Mouse (Mus musculus): ENCODE results near the gene Rapgef2. TPM values are rescaled to one million over a fixed set of nuclear protein-coding genes. Genes with fewer than 3 reads are reported as not detected.
A peak's percentile ranks its signal among the peaks of the same experiment; 100 is the strongest.

Gene Rapgef2
- polyA plus RNA-seq, 1 experiment from 2014 or later: 4.4 TPM

GRCm38 (mm10) chr3:79296586-79296985 lies 10.3 kb upstream of the Rapgef2 start:
- no peaks in the 10 kb centered on the region for H3K27me3 ChIP-seq (replicated peaks)
- H3K4me1 ChIP-seq (replicated peaks): 0 out of 2 replicates have a peak, but pooled peaks cover 3% of the 10 kb centered on the region
- H3K27ac ChIP-seq: no peak overlapping the region
- ATAC-seq: no peak
- no peak overlapping the region for H3K4me2 ChIP-seq (replicated peaks)
- H3K9me3 ChIP-seq: no peaks in the 10 kb centered on the region
- 85% methylated on average over 3 of the region's 3 CpGs for WGBS
- no peak overlapping the region for H3K9ac ChIP-seq
- no peaks in the 10 kb centered on the region for H3K36me3 ChIP-seq
- H3K4me3 ChIP-seq (replicated peaks): no peak overlapping the region

DNA sequence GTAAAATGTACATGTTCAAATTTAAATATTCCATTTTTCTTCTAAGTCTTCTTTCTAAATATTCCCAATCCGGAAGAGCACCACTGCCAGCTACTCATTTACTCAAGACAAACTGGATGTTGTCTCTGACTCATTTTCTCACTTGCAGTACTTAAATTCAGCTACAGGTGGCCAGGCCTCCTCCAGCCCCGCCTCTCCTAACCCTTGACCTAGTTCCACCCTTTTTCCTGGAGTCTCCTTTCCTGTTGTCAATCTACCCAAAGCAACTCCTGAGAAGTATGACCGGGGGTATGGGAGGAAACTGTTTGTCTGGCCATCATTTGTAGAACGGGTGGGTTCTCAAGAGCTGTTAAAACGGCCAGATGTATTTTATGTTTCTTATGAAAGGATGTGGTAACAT lies 9.7 kb upstream of the Rapgef2 start:
- Histone ChIP-seq H3K27me3 (replicated peaks) (no peaks in the 10 kb centered on the region), H3K4me3 (replicated peaks) (no peak overlapping the region), H3K4me1 (replicated peaks) (0 out of 2 replicates have a peak, but pooled peaks cover 3% of the 10 kb centered on the region), H3K9me3 (no peaks in the 10 kb centered on the region), H3K9ac (no peak overlapping the region), H3K36me3 (no peaks in the 10 kb centered on the region), H3K4me2 (replicated peaks) (no peak overlapping the region), H3K27ac (no peak overlapping the region)
- ATAC-seq: peak; percentile 65
- 56% methylated on average over 5 of the region's 5 CpGs for WGBS

- H3K4me1 ChIP-seq (replicated peaks): 0 out of 2 replicates have a peak, but pooled peaks cover 3% of the 10 kb centered on the region
- H3K4me3 ChIP-seq (replicated peaks): no peak overlapping the region
- no peaks in the 10 kb centered on the region for H3K36me3 ChIP-seq
- H3K27ac ChIP-seq: no peak overlapping the region
- no peaks in the 10 kb centered on the region for H3K9me3 ChIP-seq
- H3K9ac ChIP-seq: no peak overlapping the region
- WGBS: 88% methylated on average over 3 of the region's 3 CpGs
- H3K27me3 ChIP-seq (replicated peaks): no peaks in the 10 kb centered on the region
- ATAC-seq: no peak
- no peak overlapping the region for H3K4me2 ChIP-seq (replicated peaks)
Observed at GRCm38 (mm10) chr3:79294701-79295100, 8.4 kb upstream of the Rapgef2 start.

DNA sequence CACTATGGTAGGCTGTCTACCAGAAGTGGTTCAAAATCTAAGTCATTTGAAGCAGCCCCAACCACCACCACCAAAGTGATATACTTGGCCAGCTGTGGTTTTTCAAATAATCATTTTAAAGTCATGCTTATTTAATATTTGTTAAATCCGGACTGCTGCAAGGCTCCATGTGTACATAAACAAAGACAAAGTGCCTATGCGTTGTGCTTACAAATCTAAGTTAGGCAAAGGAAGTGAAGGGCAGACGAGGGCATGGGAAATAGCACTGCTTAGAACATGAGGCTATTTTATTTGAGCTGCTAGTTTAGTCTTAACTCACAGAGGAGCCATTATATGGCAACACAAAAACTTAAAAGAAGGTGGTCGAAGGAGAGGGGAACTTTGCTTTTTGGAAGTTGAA lies 6.7 kb upstream of the Rapgef2 start:
- Histone ChIP-seq H3K9me3 (no peaks in the 10 kb centered on the region), H3K4me1 (replicated peaks) (peaks cover 3% of the 10 kb centered on the region; the same call in 1 of the 2 replicates), H3K4me3 (replicated peaks) (no peak overlapping the region), H3K27ac (no peak overlapping the region), H3K4me2 (replicated peaks) (no peak overlapping the region), H3K27me3 (replicated peaks) (no peaks in the 10 kb centered on the region), H3K36me3 (no peaks in the 10 kb centered on the region), H3K9ac (no peak overlapping the region)
- ATAC-seq: no peak
- 29% methylated on average over 4 of the region's 4 CpGs for WGBS

DNA sequence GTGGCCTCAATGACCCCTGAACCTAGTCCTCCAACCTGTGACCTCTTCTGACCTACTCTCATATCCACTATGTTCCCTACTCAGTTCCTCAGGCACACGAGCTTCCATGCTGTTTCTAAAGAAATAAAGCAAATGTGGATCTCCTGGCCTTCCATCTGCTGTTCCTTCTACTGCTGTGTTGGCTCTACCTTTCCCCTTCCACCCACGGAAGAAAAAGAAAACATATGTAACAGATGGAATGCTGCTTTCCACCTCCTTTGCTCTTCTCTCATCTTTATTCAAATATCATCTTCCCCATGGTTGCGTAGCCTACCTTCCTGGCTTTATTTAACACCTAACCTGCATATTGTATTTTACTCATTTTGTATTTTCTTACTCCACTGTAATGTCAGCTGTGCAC lies 2.7 kb upstream of the Rapgef2 start:
- Histone ChIP-seq H3K4me1 (replicated peaks) (peaks cover 13% of the 10 kb centered on the region), H3K9me3 (no peaks in the 10 kb centered on the region), H3K4me2 (replicated peaks) (no peak overlapping the region), H3K27me3 (replicated peaks) (no peaks in the 10 kb centered on the region), H3K27ac (no peak overlapping the region), H3K36me3 (no peaks in the 10 kb centered on the region), H3K9ac (no peak overlapping the region), H3K4me3 (replicated peaks) (no peak overlapping the region)
- no peak for ATAC-seq
- 75% methylated on average over 3 of the region's 3 CpGs for WGBS

- Histone ChIP-seq H3K4me2 (replicated peaks) (peak overlapping the region; percentile 84), H3K9ac (peak overlapping the region; percentile 75), H3K27me3 (replicated peaks) (no peaks in the 10 kb centered on the region), H3K36me3 (no peaks in the 10 kb centered on the region), H3K4me3 (replicated peaks) (peak overlapping the region; percentile 96), H3K4me1 (replicated peaks) (peaks cover 9% of the 10 kb centered on the region), H3K9me3 (no peaks in the 10 kb centered on the region), H3K27ac (peak overlapping the region; percentile 70)
- ATAC-seq: peak; percentile 10
- WGBS: 17% methylated on average over 17 of the region's 17 CpGs
Observed at GRCm38 (mm10) chr3:79287699-79288458, 1.6 kb upstream of the Rapgef2 start.

- H3K4me1 ChIP-seq (replicated peaks): peaks cover 9% of the 10 kb centered on the region
- H3K27me3 ChIP-seq (replicated peaks): no peaks in the 10 kb centered on the region
- no peaks in the 10 kb centered on the region for H3K9me3 ChIP-seq
- under 1% methylated on average over 56 of the region's 60 CpGs for WGBS
- peak overlapping the region; percentile 84 for H3K4me2 ChIP-seq (replicated peaks)
- ATAC-seq: peak; percentile 98
- H3K4me3 ChIP-seq (replicated peaks): peak overlapping the region; percentile 96
- peak overlapping the region; percentile 98 for H3K27ac ChIP-seq
- peak overlapping the region; percentile 91 for H3K9ac ChIP-seq
- H3K36me3 ChIP-seq: no peaks in the 10 kb centered on the region
Observed at GRCm38 (mm10) chr3:79287108-79287576, 825 bp upstream of the Rapgef2 start.

DNA sequence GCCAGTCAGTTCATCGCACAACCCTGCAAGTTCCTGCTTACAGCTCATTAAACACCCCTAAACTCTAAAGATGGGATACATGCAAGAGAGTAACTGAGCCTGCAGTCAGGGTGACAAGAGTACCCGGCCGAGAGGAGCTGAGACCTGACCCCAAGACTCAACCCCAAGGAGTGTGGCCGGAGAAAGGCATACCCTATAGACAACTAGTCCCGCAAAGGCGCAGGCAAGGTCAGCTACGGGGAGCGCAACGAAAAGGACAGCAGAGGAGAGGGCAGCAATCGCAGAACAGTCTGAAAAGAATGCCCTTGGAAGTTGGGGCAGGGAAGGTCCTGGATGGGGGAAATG lies 314 bp downstream of the Rapgef2 start:
- Histone ChIP-seq H3K4me1 (replicated peaks) (peaks cover 9% of the 10 kb centered on the region), H3K27me3 (replicated peaks) (no peaks in the 10 kb centered on the region), H3K4me2 (replicated peaks) (peak overlapping the region; percentile 84), H3K36me3 (no peaks in the 10 kb centered on the region), H3K9ac (peak overlapping the region; percentile 91), H3K27ac (peak overlapping the region; percentile 98), H3K9me3 (no peaks in the 10 kb centered on the region), H3K4me3 (replicated peaks) (peak overlapping the region; percentile 96)
- under 1% methylated on average over 10 of the region's 10 CpGs for WGBS
- no peak; the same call in 1 of the 2 replicates for ATAC-seq

DNA sequence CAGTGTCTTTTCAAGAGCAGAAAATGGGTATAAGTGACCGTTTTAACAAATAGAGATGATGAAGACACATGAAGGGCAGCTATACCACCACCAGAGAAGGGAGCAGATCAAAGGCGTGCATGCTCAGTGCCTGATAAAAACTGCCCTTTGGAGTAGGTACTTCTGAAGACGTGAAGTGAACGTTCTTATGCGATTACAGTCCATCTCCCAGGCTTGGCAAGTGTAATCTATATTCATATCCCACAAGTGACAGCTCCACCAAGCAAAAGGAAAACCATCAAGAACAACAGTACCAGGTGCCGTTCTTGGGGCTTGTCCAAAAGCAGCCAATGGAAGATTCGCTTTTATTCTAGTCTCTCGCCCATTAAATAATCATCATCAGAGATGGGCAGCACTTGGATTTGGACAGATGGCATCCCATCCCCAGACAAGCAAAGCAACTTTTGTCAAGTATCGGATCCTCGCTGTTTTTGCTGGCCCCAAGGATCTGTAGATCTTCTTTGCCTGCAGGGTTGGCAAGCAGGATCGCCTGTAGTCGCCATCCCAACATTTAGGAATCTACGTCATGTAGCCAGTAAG lies 1.1 kb downstream of the Rapgef2 start:
- Histone ChIP-seq H3K4me1 (replicated peaks) (peaks cover 9% of the 10 kb centered on the region), H3K4me2 (replicated peaks) (peak overlapping the region; percentile 84), H3K36me3 (no peaks in the 10 kb centered on the region), H3K9ac (no peak overlapping the region), H3K9me3 (no peaks in the 10 kb centered on the region), H3K4me3 (replicated peaks) (peak overlapping the region; percentile 96), H3K27me3 (replicated peaks) (no peaks in the 10 kb centered on the region), H3K27ac (no peak overlapping the region)
- WGBS: 61% methylated on average over 13 of the region's 13 CpGs
- no peak for ATAC-seq

DNA sequence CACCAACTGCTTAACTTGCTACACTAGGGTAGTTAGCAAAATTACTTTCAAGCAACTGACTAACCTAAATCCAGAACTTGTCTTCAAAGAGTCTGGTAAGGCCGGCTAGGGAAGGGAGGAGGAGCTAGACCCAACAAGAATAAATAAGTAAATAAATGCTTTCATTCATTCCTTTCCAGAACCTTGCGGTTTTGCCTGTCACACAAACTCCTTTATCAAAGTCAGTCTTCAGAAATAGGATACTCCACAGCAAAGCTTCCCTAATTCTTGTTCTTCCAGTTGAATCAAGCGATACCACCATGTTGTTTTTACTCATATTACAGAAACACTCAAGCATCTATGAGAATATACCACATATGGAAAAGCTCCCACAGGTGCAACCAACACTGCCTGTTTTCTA lies 2.3 kb downstream of the Rapgef2 start:
- Histone ChIP-seq H3K4me1 (replicated peaks) (peaks cover 9% of the 10 kb centered on the region), H3K4me2 (replicated peaks) (no peak overlapping the region), H3K36me3 (no peaks in the 10 kb centered on the region), H3K27ac (no peak overlapping the region), H3K9me3 (no peaks in the 10 kb centered on the region), H3K27me3 (replicated peaks) (no peaks in the 10 kb centered on the region), H3K4me3 (replicated peaks) (no peak overlapping the region), H3K9ac (no peak overlapping the region)
- WGBS: 77% methylated on average over 3 of the region's 3 CpGs
- no peak for ATAC-seq

DNA sequence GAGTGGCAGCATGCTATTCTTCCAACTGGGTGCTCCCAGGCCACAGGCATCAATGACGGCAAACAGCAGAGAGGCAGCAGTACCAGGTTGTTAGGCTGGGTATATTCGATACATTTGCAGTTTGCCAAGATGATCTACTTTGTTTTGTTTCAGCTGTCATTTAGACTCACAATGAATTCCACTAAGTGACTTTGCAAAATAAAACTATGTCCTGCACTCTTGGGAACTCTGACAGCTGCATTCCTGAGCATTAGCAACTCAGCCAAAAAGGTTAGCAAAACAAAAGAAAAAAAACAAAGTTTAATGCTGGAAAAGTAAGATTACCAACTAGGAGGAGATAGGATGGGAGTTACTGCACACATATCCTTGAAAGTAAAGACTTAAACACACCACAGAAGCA lies 3.3 kb downstream of the Rapgef2 start:
- Histone ChIP-seq H3K36me3 (no peaks in the 10 kb centered on the region), H3K9me3 (no peaks in the 10 kb centered on the region), H3K9ac (no peak overlapping the region), H3K4me1 (replicated peaks) (peaks cover 9% of the 10 kb centered on the region), H3K27me3 (replicated peaks) (no peaks in the 10 kb centered on the region), H3K4me3 (replicated peaks) (no peak overlapping the region), H3K27ac (no peak overlapping the region), H3K4me2 (replicated peaks) (no peak overlapping the region)
- no peak for ATAC-seq
- 47% methylated on average over 2 of the region's 2 CpGs for WGBS

- ATAC-seq: no peak
- WGBS: 79% methylated on average over 11 of the region's 11 CpGs
- H3K4me3 ChIP-seq (replicated peaks): no peak overlapping the region
- H3K9me3 ChIP-seq: no peaks in the 10 kb centered on the region
- no peaks in the 10 kb centered on the region for H3K27me3 ChIP-seq (replicated peaks)
- 0 out of 2 replicates have a peak, but pooled peaks cover 2% of the 10 kb centered on the region for H3K4me1 ChIP-seq (replicated peaks)
- no peak overlapping the region for H3K9ac ChIP-seq
- H3K4me2 ChIP-seq (replicated peaks): no peak overlapping the region
- no peaks in the 10 kb centered on the region for H3K36me3 ChIP-seq
- H3K27ac ChIP-seq: no peak overlapping the region
Observed at GRCm38 (mm10) chr3:79275856-79276645, 10.3 kb downstream of the Rapgef2 start.

All from intestine, embryonic 15.5 days (tissue).